Mouse (Mus musculus): ENCODE data around the gene Jmy.
A peak's percentile ranks its signal among the peaks of the same experiment; 100 is the strongest.

The Jmy gene

GRCm38 (mm10) chr13:93458616-93459015 is 41.0 kb downstream of the Jmy start:
- no peak for DNase-seq

- no peak for DNase-seq
These were observed 46.3 kb downstream of the Jmy start for GRCm38 (mm10) chr13:93453275-93453674.

- no peak for DNase-seq
These were observed 59.4 kb downstream of the Jmy start for GRCm38 (mm10) chr13:93440167-93440566.

- no peak for DNase-seq
These were observed 70.4 kb downstream of the Jmy start for GRCm38 (mm10) chr13:93429205-93429604.

DNA sequence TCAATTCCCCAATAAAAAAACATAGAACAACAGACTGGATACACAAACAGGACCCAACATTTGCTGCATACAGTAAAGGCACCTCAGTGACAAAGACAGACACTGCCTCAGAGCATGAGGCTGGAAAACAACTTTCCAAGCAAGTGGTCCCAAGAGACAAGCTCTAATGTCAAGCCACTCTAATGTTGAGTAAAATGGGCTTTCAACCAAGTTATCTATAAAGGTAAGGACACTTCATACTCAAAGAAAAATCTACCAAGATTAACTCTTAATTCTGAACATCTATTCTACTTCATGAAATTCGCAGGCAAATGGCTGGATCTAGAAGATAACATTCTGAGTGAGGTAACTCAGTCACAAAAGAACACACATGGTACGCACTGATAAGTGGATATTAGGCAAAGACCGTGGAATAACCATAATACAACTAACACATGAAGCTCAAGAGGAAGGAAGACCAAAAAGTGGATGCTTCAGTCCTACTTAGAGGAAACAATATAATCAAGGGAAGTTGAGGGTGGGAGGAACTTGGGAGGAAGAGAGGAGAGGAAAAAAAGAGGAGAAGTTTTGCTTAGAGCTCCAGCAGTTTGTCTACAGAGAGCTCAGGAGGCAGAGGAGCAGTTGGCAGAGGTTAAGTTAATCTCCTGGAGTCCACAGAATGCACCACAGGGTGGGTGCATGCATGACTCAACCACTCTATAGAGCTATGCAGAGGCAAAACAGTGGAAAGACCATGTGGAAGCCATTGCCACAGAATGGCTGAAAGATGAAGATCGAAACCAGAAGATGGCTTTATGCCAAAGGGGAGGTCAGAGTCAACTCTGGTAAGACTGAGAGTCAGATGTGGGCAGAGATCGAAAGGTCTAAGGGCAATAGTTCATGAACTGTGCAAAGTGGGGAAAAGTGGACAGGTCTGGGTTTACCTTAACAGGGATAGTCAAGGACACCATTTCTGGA is 71.4 kb downstream of the Jmy start:
- DNase-seq = no peak

GRCm38 (mm10) chr13:93423224-93423623 is 76.4 kb downstream of the Jmy start:
- DNase-seq = no peak

DNA sequence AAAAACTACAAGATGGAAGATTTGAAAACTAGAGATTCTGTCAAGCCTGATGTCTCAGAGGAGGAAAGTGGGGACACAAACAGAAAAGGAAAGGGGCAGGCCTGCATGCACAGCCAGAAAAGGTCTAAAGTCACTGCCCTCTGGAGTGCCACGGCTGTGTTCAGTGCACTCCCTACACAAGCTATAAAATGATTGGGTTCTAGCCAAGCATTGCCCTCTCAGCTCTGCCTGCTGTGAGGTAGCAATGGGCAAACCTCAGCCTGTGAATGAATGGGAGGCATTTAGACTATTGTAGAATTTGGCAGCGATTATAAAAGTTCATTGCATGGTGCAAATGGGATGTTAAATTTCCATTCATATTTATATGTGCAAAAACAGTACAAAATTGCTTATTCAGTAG is 79.8 kb downstream of the Jmy start:
- DNase-seq = no peak

DNA sequence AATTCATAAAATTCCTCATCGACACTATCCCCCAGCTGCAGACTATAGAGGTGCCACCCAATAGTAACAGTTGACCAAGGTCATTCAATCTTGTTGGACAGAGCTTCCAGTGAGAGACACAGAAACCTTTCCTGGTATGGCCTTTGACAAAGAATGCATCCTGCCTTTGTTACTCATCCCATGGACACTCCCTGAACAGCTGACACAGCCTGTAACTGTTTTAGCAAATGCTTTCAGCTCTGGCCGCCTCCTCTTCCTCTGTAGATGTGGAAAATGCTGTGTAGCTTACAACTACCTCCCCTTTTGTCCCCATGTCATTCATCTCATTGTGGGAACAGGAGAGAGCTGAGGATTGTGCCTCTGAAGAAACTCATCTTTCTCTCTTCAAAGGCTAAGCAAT is 81.3 kb downstream of the Jmy start:
- no peak for DNase-seq

DNA sequence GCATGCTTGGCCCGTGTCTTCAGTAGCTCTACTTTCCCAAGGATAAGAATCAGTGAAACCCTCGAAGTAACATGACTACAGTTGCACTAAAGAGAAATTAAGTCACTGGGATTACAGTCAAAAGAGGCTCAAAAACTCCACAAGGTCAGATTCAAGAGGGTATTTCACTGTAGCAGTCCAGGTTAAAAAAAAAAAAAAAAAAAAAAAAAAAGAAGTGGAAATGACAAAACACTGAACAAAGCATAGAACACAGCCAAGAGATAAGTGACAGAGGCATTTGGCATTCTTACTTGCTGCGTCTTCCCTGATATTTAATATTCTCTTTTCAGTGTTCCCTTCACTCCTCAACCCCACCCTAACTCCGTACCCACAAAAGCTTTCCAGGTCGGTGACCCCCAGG is 84.6 kb downstream of the Jmy start:
- no peak for DNase-seq

- DNase-seq = no peak
These were observed 89.3 kb downstream of the Jmy start for GRCm38 (mm10) chr13:93410343-93410742.

DNA sequence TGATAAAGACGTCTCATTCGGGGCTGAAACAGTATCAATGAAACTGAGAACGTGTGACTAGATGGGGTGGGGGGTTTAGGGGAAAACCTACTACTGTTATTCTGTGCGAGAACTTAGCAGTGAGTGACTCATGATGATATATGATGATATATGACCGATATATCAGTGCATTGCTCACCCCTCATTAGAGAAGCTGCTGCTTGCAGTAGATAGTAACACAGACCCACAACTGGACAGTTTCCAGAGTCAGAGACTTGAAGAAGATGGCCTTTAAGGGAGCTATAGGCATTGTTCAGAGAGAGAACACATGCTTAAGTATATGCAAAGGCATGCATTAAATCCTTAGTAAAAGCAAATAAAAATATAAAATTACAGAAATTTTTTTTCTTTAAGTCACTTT is 92.8 kb downstream of the Jmy start:
- no peak for DNase-seq

DNA sequence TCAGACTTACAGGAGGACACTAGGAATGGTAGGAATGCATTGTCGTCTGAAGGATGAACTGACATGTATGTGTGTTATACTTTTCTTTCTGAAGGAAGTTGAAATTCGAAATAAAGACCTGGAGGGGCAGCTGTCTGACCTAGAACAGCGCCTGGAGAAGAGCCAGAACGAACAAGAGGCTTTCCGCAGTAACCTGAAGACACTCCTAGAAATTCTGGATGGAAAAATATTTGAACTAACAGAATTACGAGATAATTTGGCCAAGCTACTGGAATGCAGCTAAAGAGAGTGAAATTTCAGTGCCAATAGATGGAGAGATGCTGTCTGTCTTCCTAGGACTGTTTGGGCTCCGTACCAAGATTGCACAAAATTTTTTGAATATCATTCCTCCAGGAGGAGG is 97.7 kb downstream of the Jmy start:
- DNase-seq = no peak

- DNase-seq = no peak
These were observed 99.8 kb downstream of the Jmy start for GRCm38 (mm10) chr13:93399710-93400216.

DNA sequence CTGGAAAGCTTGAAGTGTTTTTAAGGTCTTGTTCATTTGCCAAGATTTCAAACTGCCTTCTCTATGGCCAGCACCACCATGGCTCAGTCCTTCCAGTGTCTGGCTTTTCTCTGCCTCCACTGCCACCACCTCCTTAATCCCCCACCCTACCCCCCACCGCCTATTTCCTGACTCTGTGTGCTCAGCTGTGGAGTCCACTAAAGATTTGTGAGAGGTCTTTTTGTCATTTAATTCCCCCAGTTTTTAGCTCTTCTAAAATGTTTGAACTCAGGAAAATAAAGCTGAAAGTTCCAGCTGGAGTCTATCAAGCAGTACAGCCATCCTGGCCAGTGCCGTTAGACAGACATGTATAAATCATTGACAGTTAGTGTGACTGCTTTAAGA is 110.4 kb downstream of the Jmy start:
- DNase-seq = peak; percentile 45 to 60

GRCm38 (mm10) chr13:93388594-93389241 is 110.9 kb downstream of the Jmy start:
- DNase-seq = no peak

DNA sequence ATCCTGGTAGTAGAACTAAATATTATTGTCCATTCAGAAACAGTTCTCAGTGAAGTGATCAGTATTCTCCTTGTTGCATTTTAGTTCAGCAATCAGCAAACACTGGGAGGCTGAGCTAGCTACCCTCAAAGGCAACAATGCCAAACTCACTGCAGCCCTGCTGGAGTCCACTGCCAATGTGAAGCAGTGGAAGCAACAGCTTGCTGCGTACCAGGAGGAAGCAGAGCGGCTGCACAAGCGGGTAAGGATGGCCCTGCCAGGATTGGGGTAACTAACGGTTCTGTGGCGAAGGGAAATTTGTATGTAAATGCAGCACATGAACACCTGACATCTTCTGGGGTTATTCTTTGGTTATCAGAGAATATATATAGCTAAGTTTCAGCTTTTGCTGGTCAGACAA is 112.2 kb downstream of the Jmy start:
- no peak for DNase-seq

- DNase-seq = no peak
These were observed 114.5 kb downstream of the Jmy start for GRCm38 (mm10) chr13:93385147-93385546.

GRCm38 (mm10) chr13:93384481-93384880 is 115.1 kb downstream of the Jmy start:
- DNase-seq = no peak

DNA sequence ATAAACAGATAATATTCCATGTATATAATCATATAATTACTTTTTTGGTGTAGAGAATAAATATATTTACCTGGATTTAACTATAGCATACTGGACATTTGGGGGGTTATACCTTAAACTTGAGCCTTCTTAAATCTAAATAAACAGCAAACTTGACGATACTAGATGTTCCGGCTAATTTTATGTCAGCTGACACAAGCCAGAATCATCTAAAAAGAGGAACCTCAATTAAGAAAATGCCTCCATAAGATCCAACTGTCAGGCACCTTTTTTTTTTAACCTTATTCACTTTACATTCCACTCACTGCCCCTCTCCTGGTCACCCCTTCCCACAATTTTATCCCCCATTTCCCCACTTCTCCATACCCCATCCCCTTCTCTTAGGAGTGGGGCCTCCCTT is 116.0 kb downstream of the Jmy start:
- no peak for DNase-seq

DNA sequence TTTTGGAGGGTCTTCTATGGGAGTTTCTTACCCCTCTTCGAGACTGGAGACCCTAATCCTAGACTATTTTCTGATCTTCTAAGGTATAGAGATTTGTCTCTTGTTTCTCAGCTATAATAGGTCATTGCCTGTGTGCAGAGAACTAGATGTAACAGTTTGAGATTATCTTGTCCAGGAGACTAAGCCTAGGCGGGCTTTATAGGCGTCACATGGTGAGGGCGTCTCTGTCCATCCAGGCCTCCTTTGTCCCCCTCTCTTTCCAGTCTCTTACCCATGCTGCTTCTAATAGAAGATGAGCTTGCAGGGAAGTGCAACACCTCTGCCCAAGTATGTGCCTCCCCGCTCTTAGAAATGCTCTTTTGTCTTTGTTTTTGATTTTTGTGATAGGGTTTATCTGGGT is 116.5 kb downstream of the Jmy start:
- no peak for DNase-seq

GRCm38 (mm10) chr13:93381301-93381700 is 118.3 kb downstream of the Jmy start:
- DNase-seq = no peak

- no peak for DNase-seq
These were observed 119.1 kb downstream of the Jmy start for GRCm38 (mm10) chr13:93380399-93381063.

Measured in kidney, postnatal 4 days (tissue).